Mouse (Mus musculus) E14TG2a.4 (cell line): Measurements from ENCODE around the gene Map10.
A peak's percentile ranks its signal among the peaks of the same experiment; 100 is the strongest.

Experiments used
- H3K27me3 ChIP-seq: 2 replicates; pipeline ENCODE4 v1.6.1; 2014; ENCODE audit warnings: low read length, control low read depth; ENCODE audit not compliant: insufficient read depth
- H3K36me3 ChIP-seq: 2 replicates; pipeline ENCODE4 v1.6.1; 2014; ENCODE audit warnings: low read length, control low read depth; ENCODE audit not compliant: insufficient read depth
- H3K4me1 ChIP-seq: replicated peaks from 2 replicates; pipeline ENCODE4 v1.6.1; 2014; ENCODE audit warnings: low read depth, low read length, control low read depth
- H3K4me3 ChIP-seq: replicated peaks from 2 replicates; pipeline ENCODE4 v1.5.1; 2014; ENCODE audit warnings: mild to moderate bottlenecking, low read length
- H3K9me3 ChIP-seq: 2 replicates; pipeline ENCODE4 v1.6.1; 2014; ENCODE audit warnings: low read length, control low read depth
- CTCF ChIP-seq: conservative IDR thresholded peaks from 2 replicates; pipeline ENCODE4 v1.5.1; 2014; ENCODE audit warnings: low read length
- NANOG ChIP-seq: IDR thresholded peaks from 2 replicates; pipeline ENCODE4 v1.6.1; 2014; ENCODE audit warnings: borderline replicate concordance, low read length, mixed read lengths
- POU5F1 ChIP-seq: IDR thresholded peaks from 2 replicates; pipeline ENCODE4 v1.6.1; 2014; ENCODE audit warnings: low read length, borderline replicate concordance

Gene Map10

DNA sequence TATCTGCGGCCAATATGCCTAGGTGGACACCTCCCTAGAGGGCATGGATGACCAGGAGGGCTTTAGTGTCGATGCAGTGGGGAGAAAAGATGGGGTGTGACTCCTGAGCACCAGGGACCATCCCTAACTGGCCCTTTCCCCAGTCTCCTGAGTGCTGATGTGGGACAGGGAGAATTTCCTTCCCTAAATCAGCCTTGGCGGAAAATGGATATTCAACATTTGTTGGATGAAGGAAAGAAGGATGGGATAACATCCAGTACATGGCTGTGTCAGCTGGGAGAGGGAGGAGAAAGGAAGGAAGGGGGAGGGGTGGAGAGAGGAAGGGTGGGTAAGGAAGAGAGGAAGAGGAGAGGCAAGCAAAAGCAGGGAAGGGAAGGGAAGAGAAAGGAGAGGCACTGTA, 21.3 kb downstream of the Map10 start:
- peaks cover 52% of the 10 kb centered on the region for H3K4me1 ChIP-seq
- no peak for TF ChIP-seq POU5F1
- no peak for TF ChIP-seq NANOG
- no peak for TF ChIP-seq CTCF
- H3K36me3 ChIP-seq = peaks cover 11% of the 10 kb centered on the region
- H3K9me3 ChIP-seq = peaks cover 30% of the 10 kb centered on the region
- no peak overlapping the region for H3K4me3 ChIP-seq
- no peaks in the 10 kb centered on the region for H3K27me3 ChIP-seq

DNA sequence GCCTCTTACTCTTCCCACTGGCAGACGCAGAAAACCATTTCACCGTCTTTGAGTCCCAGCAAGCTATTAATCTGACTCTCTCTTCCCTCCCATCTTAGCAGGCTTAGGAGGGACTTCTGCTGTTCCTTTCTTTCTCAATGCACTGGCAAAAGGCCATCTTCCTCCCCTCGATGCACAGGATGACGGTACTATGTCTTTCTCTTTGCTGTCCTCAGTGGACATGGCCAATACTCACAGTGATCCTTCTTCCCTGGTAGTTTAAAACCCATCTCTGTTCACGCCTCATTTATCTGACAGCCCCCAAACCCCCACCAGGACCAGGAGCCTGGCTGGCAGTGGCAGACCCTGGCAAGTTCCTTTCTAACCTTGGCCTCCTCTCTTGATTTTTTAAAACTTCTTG, 22.8 kb downstream of the Map10 start:
- Histone ChIP-seq H3K27me3 (no peaks in the 10 kb centered on the region), H3K36me3 (peaks cover 21% of the 10 kb centered on the region), H3K9me3 (peaks cover 45% of the 10 kb centered on the region), H3K4me3 (no peak overlapping the region), H3K4me1 (peaks cover 48% of the 10 kb centered on the region)
- no peak for TF ChIP-seq NANOG
- TF ChIP-seq CTCF = no peak
- TF ChIP-seq POU5F1 = no peak

DNA sequence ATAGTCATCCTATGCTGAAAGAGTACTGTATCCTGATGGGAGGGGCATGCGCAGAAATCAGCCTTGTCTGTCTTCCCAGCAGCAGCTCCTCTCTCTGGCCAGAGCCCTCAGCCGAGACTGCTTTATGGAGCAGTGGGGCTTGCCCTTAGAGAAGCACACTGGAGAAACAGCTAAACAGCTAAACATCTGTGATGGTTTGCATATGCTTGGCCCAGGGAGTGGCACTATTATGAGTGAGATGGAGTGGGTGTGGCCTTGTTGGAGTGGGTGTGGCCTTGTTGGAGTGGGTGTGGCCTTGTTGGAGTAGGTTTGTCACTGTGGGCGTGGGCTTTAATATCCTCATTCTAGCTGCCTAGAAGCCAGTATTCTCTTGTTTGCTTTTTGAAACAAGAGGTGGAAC, 23.6 kb downstream of the Map10 start:
- Histone ChIP-seq H3K4me1 (peaks cover 48% of the 10 kb centered on the region), H3K36me3 (peaks cover 26% of the 10 kb centered on the region), H3K27me3 (no peaks in the 10 kb centered on the region), H3K9me3 (peaks cover 52% of the 10 kb centered on the region), H3K4me3 (no peak overlapping the region)
- TF ChIP-seq CTCF (no peak), POU5F1 (no peak), NANOG (no peak; the same call in 1 of the 2 replicates)

DNA sequence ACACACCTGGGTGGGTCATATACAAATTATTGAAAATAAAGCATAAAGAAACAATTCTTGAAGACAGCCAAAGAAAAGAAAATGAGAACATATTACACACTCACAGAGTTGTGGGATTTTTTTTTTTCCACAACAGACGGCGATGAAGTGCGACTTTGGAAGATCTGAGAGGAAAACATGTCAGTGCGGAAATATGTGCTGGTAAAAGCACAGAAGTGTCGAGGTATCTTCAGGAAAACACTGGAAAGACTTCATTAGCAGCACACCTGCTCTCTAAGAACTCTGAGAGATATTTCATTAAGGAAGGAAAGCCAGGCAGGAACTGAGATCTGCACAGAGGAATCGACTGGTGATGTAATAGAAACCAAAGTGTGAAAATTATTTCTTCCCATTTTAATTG, 26.3 kb downstream of the Map10 start:
- Histone ChIP-seq H3K4me3 (no peak overlapping the region), H3K9me3 (peaks cover 69% of the 10 kb centered on the region), H3K36me3 (peaks cover 33% of the 10 kb centered on the region), H3K27me3 (no peaks in the 10 kb centered on the region), H3K4me1 (peaks cover 44% of the 10 kb centered on the region)
- no peak for TF ChIP-seq CTCF

DNA sequence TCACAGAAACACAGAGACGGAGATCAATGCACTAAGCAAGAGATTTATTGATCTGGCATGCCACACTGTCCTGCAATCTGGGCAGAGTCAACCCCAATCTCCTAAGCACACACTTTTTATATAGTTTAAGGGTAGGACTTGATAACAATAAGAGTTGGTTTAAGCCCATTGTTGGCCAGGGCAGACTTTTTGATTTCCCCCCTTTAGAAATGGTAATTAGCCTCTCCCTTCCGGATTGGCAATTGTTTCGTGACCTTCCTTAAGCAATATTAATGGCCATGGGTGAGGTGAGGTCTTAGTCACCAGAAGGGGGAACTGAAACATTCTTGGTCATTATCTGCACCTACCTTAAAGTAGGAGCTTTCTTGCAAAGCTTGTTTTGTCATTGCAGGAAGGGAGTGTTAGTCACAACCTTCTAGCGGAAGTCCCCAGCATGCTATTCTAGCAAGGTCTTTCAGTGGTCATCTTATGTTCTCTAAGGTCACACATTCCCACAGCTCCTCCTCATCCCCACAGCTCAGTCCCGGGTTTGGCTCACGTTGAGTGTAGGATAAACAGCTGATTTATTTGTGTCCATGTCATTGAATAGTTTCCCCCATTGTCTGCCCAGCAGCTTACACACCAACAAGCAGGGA, 29.9 kb downstream of the Map10 start:
- H3K4me3 ChIP-seq = peak overlapping the region; percentile 0; the same call in 1 of the 2 replicates
- H3K27me3 ChIP-seq = no peaks in the 10 kb centered on the region
- peaks cover 56% of the 10 kb centered on the region for H3K4me1 ChIP-seq
- peaks cover 54% of the 10 kb centered on the region for H3K9me3 ChIP-seq
- H3K36me3 ChIP-seq = peaks cover 25% of the 10 kb centered on the region
- TF ChIP-seq CTCF (no peak), NANOG (peak; percentile 55)

DNA sequence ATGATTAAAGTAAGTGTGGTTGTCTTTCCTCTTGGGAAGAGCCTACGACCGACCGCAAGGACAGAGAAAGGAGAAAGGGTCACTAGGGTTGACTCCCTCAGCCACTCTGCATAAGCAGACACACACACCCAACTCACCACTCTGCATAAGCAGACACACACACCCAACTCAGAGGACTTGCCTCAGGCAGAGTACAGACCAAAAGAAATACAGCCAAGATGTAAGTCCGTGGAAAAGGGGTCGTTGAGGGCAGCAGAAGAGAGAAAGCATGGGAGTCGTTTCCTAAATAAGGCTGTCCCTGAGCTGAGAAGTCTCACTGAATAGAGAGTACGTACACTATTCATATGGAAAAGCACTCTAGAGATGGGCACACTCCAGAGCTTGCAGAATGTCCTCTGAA, 30.8 kb downstream of the Map10 start:
- Histone ChIP-seq H3K27me3 (no peaks in the 10 kb centered on the region), H3K4me3 (peak overlapping the region; percentile 60), H3K4me1 (peaks cover 64% of the 10 kb centered on the region), H3K9me3 (peaks cover 45% of the 10 kb centered on the region), H3K36me3 (peaks cover 22% of the 10 kb centered on the region)
- TF ChIP-seq POU5F1 (no peak), NANOG (no peak; the same call in 1 of the 2 replicates), CTCF (no peak)

DNA sequence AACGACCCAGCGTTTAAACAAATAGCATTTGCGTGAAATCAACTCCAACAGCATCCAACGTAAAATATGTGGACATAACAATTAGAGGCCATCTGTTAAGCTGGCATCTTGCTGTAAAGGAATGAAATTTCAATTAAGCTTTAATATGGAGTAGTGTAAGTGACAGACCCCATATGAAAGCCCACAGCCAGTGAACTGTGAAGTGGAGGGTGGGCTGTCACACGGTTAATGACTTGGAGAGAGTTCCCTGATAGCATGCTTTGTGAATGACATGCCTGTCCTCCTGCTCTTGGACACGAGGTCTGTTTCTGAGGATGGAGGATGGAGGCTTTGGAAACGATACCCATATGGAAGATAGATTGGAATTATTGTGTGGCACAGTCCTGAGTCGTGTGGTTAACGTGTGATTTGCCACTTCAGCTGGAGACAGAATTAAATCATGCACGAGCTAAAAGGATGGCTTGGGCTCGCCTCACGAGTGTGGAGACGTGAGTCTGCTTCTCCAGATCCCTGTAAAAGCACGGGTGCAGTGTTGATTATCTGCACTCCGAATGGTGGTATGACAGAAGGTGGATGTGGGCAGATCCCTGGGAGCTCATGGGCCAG, 33.4 kb downstream of the Map10 start:
- TF ChIP-seq POU5F1 (no peak), CTCF (no peak), NANOG (no peak)
- peaks cover 19% of the 10 kb centered on the region for H3K9me3 ChIP-seq
- H3K27me3 ChIP-seq = no peaks in the 10 kb centered on the region
- H3K4me3 ChIP-seq = no peak overlapping the region
- peaks cover 72% of the 10 kb centered on the region for H3K4me1 ChIP-seq
- H3K36me3 ChIP-seq = peaks cover 8% of the 10 kb centered on the region

DNA sequence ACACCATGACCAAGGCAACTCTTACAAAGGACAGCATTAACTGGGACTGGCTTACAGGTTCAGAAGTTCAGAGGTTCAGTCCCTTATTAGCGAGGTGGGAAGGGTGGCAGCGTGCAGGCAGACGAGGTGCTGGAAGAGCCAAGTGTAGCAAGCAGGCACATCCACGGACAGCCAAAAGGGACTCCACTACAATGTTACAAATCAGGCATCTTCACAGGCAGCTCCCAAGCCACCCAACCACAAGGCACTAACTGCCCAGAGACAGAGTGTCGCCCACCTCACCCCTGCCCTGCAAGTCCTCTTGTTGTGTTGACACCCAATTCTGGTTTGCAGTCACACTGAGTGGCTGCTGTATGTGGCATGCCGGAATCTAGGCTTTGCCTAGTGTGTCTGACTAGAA, 34.8 kb downstream of the Map10 start:
- H3K4me1 ChIP-seq = peaks cover 65% of the 10 kb centered on the region
- H3K36me3 ChIP-seq = no peaks in the 10 kb centered on the region
- peaks cover 9% of the 10 kb centered on the region for H3K9me3 ChIP-seq
- H3K4me3 ChIP-seq = peak overlapping the region; percentile 69
- H3K27me3 ChIP-seq = no peaks in the 10 kb centered on the region
- TF ChIP-seq POU5F1 (no peak), NANOG (no peak), CTCF (no peak)

DNA sequence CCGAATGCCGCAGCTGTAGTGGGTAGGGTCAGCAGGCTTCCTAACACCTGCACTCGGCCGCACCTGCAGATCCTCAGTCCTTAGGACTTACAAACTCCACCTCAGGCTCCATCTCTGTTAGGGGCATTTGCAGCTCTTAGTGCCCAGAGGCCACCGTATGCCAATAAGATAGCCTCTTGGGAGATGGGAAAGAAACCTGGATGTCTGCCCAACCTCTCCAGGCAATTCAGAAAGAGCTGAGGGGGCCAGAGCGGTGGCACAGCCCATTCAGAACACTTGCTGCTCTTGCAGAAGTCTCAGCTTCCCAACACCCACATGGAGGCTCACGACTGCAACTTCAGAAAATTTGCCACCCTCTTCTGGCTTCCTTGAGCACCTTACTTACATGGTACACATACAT, 36.2 kb downstream of the Map10 start:
- no peaks in the 10 kb centered on the region for H3K36me3 ChIP-seq

More for the DNA sequence above, 36.2 kb downstream of the Map10 start:
- TF ChIP-seq CTCF (no peak), NANOG (no peak), POU5F1 (no peak)
- Histone ChIP-seq H3K27me3 (no peaks in the 10 kb centered on the region), H3K4me3 (no peak overlapping the region), H3K4me1 (peaks cover 53% of the 10 kb centered on the region), H3K9me3 (peaks cover 8% of the 10 kb centered on the region; the same call in 1 of the 2 replicates)
